Mouse (Mus musculus) stomach, postnatal 0 days (tissue): Measurements from ENCODE around the gene Fhit.

Source experiments
- CTCF ChIP-seq: IDR thresholded peaks from 2 replicates; pipeline ENCODE4 v1.5.1; 2016; ENCODE audit warnings: antibody characterized with exemption, low read depth, mild to moderate bottlenecking, moderate library complexity
- EP300 ChIP-seq: optimal IDR thresholded peaks from 2 replicates; pipeline ENCODE3; 2016; ENCODE audit warnings: antibody characterized with exemption

DNA sequence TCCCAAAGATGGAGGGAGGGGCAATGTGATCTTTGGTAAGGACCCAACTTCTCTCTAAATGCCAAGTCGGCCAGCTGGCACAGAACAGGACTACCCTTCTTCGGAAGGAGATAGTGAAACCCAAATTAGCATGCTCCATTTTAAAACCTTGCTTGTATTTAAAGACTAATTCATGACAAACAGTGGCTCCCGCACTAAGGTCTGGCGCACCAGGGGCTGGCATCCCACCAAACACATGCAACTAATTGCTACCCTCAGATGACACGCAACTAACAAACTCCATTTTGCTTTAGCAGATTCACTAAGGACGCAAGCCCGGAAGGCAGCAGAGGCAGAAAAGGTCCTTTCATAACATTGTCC, 449.3 kb downstream of the Fhit start:
- no peak for TF ChIP-seq CTCF
- TF ChIP-seq EP300, result no peak
